Mouse (Mus musculus): Measurements from ENCODE around the gene Cers2. TPM values are rescaled to one million over a fixed set of nuclear protein-coding genes. Genes with fewer than 3 reads are reported as not detected.
"Not testable (repeated sequence)": the region's sequence is repeated elsewhere in the genome, so short reads cannot be mapped to it uniquely, and the experiment has no call there.

The Cers2 gene
- polyA plus RNA-seq, 1 experiment from 2014 or later: 111 TPM

DNA sequence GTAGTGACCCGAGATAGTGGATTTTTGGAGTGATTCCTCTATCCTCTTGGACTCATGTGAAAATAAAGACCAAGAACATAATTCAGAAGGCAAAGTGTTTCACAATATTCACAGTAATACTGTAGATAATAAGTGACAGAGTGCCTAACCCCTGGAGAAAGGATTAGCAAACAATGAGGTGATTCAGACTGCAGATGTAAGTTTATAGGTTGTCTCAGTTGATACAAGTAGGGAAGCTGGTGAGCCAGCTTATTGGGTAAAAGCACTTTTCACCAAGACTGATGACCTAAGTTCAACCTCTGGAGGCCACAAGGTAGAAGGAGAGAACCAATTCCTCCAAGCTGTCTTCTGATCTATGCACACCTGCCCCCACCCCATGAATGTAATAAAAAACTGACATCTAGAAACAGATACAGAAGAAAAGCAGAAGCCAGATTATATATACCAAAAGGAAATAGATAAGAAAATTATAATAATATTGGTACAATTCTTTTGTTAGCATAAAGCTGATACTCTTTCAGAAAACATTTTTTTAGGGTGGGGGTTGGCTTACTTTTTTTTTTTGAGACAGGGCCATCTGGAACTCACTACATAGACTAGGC, 14.3 kb downstream of the Cers2 start:
- H3K4me3 ChIP-seq (replicated peaks): no peak overlapping the region
- H3K4me1 ChIP-seq: no peaks in the 10 kb centered on the region
- H3K4me2 ChIP-seq: no peak overlapping the region
- no peaks in the 10 kb centered on the region for H3K27me3 ChIP-seq
- H3K9ac ChIP-seq: no peak overlapping the region
- no peaks in the 10 kb centered on the region for H3K9me3 ChIP-seq
- 91% methylated on average over 1 of the region's 1 CpGs for WGBS
- no peak overlapping the region for H3K27ac ChIP-seq
- H3K36me3 ChIP-seq (replicated peaks): peaks cover 85% of the 10 kb centered on the region
- ATAC-seq (ENCODE audit: low FRiP score): no peak

DNA sequence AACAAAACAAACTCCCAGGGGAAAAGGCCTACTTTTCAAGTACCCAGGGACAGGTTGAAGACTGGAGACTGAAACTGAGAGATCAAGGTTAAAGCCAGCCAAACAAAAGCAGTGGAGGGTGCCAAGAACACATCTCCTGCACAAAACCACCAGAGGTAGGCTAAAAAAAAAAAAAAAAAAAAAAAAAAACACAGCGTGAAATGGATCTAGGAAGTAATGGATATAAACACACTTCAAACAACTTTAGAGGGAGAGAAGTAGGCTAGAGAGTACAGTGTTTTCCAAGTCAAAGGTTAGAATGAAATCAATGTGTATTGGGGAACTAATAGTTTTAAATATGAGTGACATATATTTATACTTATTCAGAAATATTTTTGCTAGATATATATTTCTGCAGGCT, 16.9 kb downstream of the Cers2 start:
- no peaks in the 10 kb centered on the region for H3K4me1 ChIP-seq
- H3K9ac ChIP-seq: no peak overlapping the region
- H3K4me3 ChIP-seq (replicated peaks): no peak overlapping the region
- H3K36me3 ChIP-seq (replicated peaks): peaks cover 83% of the 10 kb centered on the region
- H3K27me3 ChIP-seq: no peaks in the 10 kb centered on the region
- H3K9me3 ChIP-seq: no peaks in the 10 kb centered on the region
- no peak overlapping the region for H3K27ac ChIP-seq
- no peak for ATAC-seq (ENCODE audit: low FRiP score)
- 86% methylated on average over 1 of the region's 1 CpGs for WGBS
- H3K4me2 ChIP-seq: no peak overlapping the region

DNA sequence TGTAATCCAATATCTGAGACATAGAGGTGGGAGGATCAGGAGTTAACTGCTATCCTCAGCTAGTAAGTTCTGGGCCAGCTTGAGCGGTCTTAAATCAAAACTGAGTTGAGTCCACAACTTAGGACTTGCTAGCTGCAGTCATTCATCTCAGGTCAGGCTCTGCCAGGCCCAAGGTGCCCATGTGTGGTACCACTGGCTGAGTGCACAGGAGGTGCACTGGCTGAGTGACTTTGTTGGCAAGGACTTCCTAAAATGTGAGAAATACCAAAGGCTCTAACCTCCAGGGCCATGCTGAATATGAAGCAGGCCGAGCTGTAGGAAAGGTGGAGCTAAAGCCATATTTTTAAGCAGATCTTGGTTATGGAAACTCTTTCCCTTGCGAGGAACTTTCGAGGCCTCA, 22.8 kb downstream of the Cers2 start:
- Histone ChIP-seq H3K4me3 (replicated peaks) (no peak overlapping the region), H3K4me1 (no peaks in the 10 kb centered on the region), H3K9me3 (no peaks in the 10 kb centered on the region), H3K9ac (no peak overlapping the region), H3K4me2 (no peak overlapping the region), H3K36me3 (replicated peaks) (peaks cover 98% of the 10 kb centered on the region), H3K27ac (no peak overlapping the region), H3K27me3 (no peaks in the 10 kb centered on the region)
- WGBS: 96% methylated on average over 4 of the region's 4 CpGs
- ATAC-seq (ENCODE audit: low FRiP score): no peak

- no peaks in the 10 kb centered on the region for H3K9me3 ChIP-seq
- H3K4me2 ChIP-seq: no peak overlapping the region
- no peaks in the 10 kb centered on the region for H3K4me1 ChIP-seq
- 95% methylated on average over 4 of the region's 4 CpGs for WGBS
- no peak overlapping the region for H3K4me3 ChIP-seq (replicated peaks)
- H3K27ac ChIP-seq: no peak overlapping the region
- no peaks in the 10 kb centered on the region for H3K27me3 ChIP-seq
- H3K36me3 ChIP-seq (replicated peaks): peaks cover 98% of the 10 kb centered on the region
- no peak overlapping the region for H3K9ac ChIP-seq
- no peak for ATAC-seq (ENCODE audit: low FRiP score)
These were observed 23.7 kb downstream of the Cers2 start for GRCm38 (mm10) chr3:95338251-95338650.

GRCm38 (mm10) chr3:95343356-95344000, 28.9 kb downstream of the Cers2 start:
- not testable (repeated sequence) for H3K4me3 ChIP-seq (replicated peaks); H3K4me1 ChIP-seq; ATAC-seq (ENCODE audit: low FRiP score); H3K9me3 ChIP-seq; H3K9ac ChIP-seq; H3K4me2 ChIP-seq; H3K27ac ChIP-seq; H3K27me3 ChIP-seq
- peaks cover 90% of the 10 kb centered on the region for H3K36me3 ChIP-seq (replicated peaks)
- 93% methylated on average over 9 of the region's 9 CpGs for WGBS

GRCm38 (mm10) chr3:95346454-95346853, 31.9 kb downstream of the Cers2 start:
- Histone ChIP-seq H3K4me2 (no peak overlapping the region), H3K9me3 (no peaks in the 10 kb centered on the region), H3K36me3 (replicated peaks) (peaks cover 88% of the 10 kb centered on the region), H3K27ac (no peak overlapping the region), H3K4me1 (no peaks in the 10 kb centered on the region), H3K9ac (no peak overlapping the region), H3K4me3 (replicated peaks) (no peak overlapping the region), H3K27me3 (no peaks in the 10 kb centered on the region)
- 92% methylated on average over 7 of the region's 7 CpGs for WGBS
- ATAC-seq (ENCODE audit: low FRiP score): no peak

DNA sequence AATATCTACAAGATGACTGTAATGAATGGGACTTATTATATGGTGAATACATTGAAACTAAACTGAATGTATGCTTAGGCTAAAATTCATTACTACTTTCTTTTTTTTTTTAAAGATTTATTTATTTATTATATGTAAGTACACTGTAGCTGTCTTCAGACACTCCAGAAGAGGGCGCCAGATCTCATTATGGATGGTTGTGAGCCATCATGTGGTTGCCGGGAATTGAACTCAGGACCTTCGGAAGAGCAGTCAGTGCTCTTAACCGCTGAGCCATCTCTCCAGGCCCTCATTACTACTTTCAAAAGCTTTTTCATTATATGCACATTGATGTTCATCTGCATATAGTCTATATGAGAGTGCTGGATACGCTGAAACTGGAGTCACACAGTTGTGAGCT, 33.8 kb downstream of the Cers2 start:
- 94% methylated on average over 5 of the region's 5 CpGs for WGBS
- not testable (repeated sequence) for H3K27me3 ChIP-seq; H3K9me3 ChIP-seq; H3K4me3 ChIP-seq (replicated peaks); H3K27ac ChIP-seq; H3K4me2 ChIP-seq; H3K9ac ChIP-seq; ATAC-seq (ENCODE audit: low FRiP score); H3K4me1 ChIP-seq
- peaks cover 83% of the 10 kb centered on the region for H3K36me3 ChIP-seq (replicated peaks)

GRCm38 (mm10) chr3:95349491-95349890, 34.9 kb downstream of the Cers2 start:
- no peak overlapping the region for H3K27ac ChIP-seq
- ATAC-seq (ENCODE audit: low FRiP score): no peak
- H3K4me2 ChIP-seq: no peak overlapping the region
- no peaks in the 10 kb centered on the region for H3K27me3 ChIP-seq
- peaks cover 83% of the 10 kb centered on the region for H3K36me3 ChIP-seq (replicated peaks)
- no peak overlapping the region for H3K9ac ChIP-seq
- no peaks in the 10 kb centered on the region for H3K9me3 ChIP-seq
- H3K4me3 ChIP-seq (replicated peaks): no peak overlapping the region
- no peaks in the 10 kb centered on the region for H3K4me1 ChIP-seq

GRCm38 (mm10) chr3:95355911-95356544, 41.4 kb downstream of the Cers2 start:
- not testable (repeated sequence) for H3K9me3 ChIP-seq, H3K4me1 ChIP-seq, H3K27ac ChIP-seq, H3K9ac ChIP-seq, H3K27me3 ChIP-seq
- H3K4me3 ChIP-seq (replicated peaks): peak overlapping the region; percentile 59
- H3K36me3 ChIP-seq (replicated peaks): peaks cover 26% of the 10 kb centered on the region
- 32% methylated on average over 11 of the region's 19 CpGs for WGBS
- ATAC-seq (ENCODE audit: low FRiP score): peak; percentile 7; the same call in 1 of the 2 replicates
- peak overlapping the region; percentile 51 for H3K4me2 ChIP-seq

GRCm38 (mm10) chr3:95356701-95357449, 42.3 kb downstream of the Cers2 start, which contains the start of gene Setdb1:
Gene Setdb1, minus strand, starts transcription at chr3:95357202.
- peak; percentile 97 for ATAC-seq (ENCODE audit: low FRiP score)
- under 1% methylated on average over 28 of the region's 57 CpGs for WGBS
- peak within 1 kb of the TSS; percentile 51 for H3K4me2 ChIP-seq

GRCm38 (mm10) chr3:95357746-95358145, 43.2 kb downstream of the Cers2 start:
- no peaks in the 10 kb centered on the region for H3K4me1 ChIP-seq
- 93% methylated on average over 2 of the region's 2 CpGs for WGBS
- no peak for ATAC-seq (ENCODE audit: low FRiP score)
- H3K4me2 ChIP-seq: no peak overlapping the region
- no peaks in the 10 kb centered on the region for H3K27me3 ChIP-seq
- H3K9ac ChIP-seq: no peak overlapping the region
- peaks cover 15% of the 10 kb centered on the region for H3K36me3 ChIP-seq (replicated peaks)
- H3K4me3 ChIP-seq (replicated peaks): no peak overlapping the region
- no peaks in the 10 kb centered on the region for H3K9me3 ChIP-seq
- no peak overlapping the region for H3K27ac ChIP-seq

More at GRCm38 (mm10) chr3:95356701-95357449, 42.3 kb downstream of the Cers2 start, which contains the start of gene Setdb1:
- Histone ChIP-seq H3K36me3 (replicated peaks) (peaks cover 20% of the 10 kb centered on the region), H3K9ac (peak within 1 kb of the TSS; percentile 66), H3K27ac (0 out of 2 replicates have a peak within 1 kb of the TSS, but pooled peaks have one; percentile 50), H3K4me3 (replicated peaks) (peak within 1 kb of the TSS; percentile 59)
- H3K4me1 ChIP-seq, H3K9me3 ChIP-seq, H3K27me3 ChIP-seq: not testable (repeated sequence)

DNA sequence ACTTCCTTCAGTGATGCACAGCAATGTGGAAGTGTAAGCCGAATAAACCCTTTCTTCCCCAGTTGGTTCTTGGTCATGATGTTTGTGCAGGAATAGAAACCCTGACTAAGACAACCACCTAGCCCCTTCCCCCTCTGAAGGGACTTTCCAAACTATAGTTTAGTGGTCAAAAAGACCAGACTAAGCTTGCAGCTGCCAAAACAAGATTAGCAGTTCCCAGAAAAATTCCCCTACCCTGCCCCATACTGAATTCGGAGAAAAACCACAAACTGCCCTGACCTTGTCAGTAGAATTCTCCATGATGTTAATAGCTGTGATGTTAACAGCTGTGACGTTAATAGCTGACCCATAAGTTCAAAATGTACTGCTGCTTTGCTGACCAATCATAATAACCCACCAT, 45.7 kb downstream of the Cers2 start:
- not testable (repeated sequence) for H3K4me2 ChIP-seq; H3K4me1 ChIP-seq; H3K9ac ChIP-seq; H3K27me3 ChIP-seq; H3K36me3 ChIP-seq (replicated peaks); H3K27ac ChIP-seq; ATAC-seq (ENCODE audit: low FRiP score); H3K9me3 ChIP-seq; H3K4me3 ChIP-seq (replicated peaks)
- 84% methylated on average over 3 of the region's 3 CpGs for WGBS

All from forebrain, embryonic 12.5 days (tissue).